Mouse (Mus musculus) embryonic stem cell, embryonic (primary cell): ENCODE measurements at regions not wholly inside any gene's neighbourhood (a gene's known extent, or its start where the extent isn't known, plus 50 kb on each side); places are given as distances from the start of the nearest gene placed in this dataset.

Experiments used
- CTCF ChIA-PET, 4 experiments: fragments of 300-600 bp in 2 of 4; fragments of 350-600 bp in 2 of 4; sonication (Branson Sonifier 250); formaldehyde crosslinking; loops; one replicate each; lab custom pipeline; 2022; ENCODE audit warnings: inconsistent platforms in 2 of 4; lab: Charles Lee
- POLR2A ChIA-PET, 4 experiments: fragments of 300-600 bp in 2 of 4; fragments of 350-600 bp in 2 of 4; sonication (Branson Sonifier 250); formaldehyde crosslinking; loops; one replicate each; lab custom pipeline; 2022; ENCODE audit warnings: antibody characterized with exemption in 4 of 4, inconsistent platforms in 1 of 4; lab: Charles Lee

DNA sequence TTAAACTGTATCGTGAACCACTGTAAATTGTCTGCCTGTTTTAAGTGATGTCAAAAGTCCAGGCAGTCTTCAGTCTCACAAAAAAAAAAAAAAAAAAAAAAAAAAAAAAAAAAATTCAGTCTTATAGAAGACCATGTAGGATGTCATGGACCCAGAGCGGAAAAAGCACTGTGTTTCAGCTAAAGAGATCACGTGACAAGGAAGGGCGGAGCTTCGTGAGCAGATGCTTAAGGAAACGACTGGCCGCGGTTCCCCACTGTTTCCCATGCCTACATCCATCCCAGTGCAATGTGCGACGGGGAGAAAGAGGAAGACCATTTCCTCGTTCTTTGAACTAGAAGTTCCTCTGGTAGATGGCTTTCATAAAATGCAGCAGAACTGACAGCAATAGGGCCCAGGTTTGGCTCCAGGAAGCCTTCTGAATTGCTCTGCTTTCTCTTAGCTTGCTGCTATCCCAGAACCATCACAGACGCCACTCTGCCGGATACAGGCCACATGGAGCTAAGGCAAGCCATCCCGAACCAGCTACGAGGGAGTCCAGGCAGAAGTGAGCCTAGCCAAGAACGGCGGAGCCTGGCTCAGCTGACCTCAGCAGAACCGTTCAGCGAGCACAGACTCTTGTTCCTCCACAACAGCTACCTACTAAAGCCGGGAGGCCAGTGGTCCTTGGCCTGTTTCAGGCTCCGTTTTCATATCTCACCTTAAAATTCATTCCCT lies 117.6 kb downstream of the Hlx start:
- CTCF ChIA-PET, result interaction anchor here in 1 of 4 experiments (0.6 to 1.1 kb wide), 3 partner anchors 126 to 1176 kb away, joined by 3 to 4 read pairs (median 3); no protein-coding TSS in a partner anchor
- POLR2A ChIA-PET, result interaction anchor here in 1 of 4 experiments (0.6 kb wide), 1 partner anchor 1098 kb away, joined by 3 read pairs; no protein-coding TSS in a partner anchor

DNA sequence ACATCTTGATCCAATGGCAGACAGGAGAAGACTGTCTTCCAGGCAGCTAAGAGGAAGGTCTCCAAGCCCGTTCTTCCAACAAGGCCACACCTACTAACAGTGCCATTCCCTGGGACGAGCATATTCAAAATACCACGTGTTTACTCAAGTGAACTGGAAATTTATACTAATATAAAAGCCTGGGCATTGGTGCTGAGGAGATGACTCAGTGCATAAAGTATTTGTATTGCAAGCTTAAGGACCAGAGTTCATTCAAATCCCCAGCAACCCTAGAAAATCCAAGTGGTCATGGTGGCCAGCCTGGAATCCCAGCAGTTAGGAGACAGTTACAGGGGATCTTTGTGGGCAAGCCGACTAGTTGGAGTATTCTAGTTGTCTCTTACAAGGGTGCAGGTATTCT lies 119.5 kb downstream of the Hlx start:
- POLR2A ChIA-PET, result no interaction called here
- CTCF ChIA-PET, result no interaction called here

- CTCF ChIA-PET, result no interaction called here
- POLR2A ChIA-PET, result interaction anchor here in 1 of 4 experiments (0.6 kb wide), 1 partner anchor 274 kb away, joined by 3 read pairs; no protein-coding TSS in a partner anchor
Observed at GRCm38 (mm10) chr1:184608938-184609337, 123.5 kb downstream of the Hlx start.

DNA sequence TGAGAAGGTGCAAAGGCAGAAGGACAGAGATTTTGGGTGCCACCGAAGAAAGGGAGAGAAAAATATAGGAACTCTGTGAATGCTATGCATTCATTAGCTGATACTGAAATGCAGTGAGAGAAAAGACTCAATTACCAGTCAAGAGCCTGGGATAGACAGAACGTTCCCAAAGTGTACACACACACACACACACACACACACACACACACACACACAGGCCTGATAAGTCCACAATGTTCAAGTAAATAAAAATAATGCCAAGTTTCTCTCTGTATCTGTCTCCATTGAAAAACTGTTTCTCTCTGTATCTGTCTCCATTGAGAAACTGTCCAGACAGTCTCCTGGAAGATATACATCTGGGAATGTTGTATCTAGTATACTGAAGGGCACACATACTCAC lies 124.1 kb downstream of the Hlx start:
- CTCF ChIA-PET, result interaction anchor here in 1 of 4 experiments (0.6 kb wide), 1 partner anchor 22 kb away, joined by 7 read pairs; no protein-coding TSS in a partner anchor
- POLR2A ChIA-PET, result interaction anchor here in 1 of 4 experiments (0.6 kb wide), 1 partner anchor 273 kb away, joined by 3 read pairs; no protein-coding TSS in a partner anchor

GRCm38 (mm10) chr1:184606541-184606940 lies 125.9 kb downstream of the Hlx start:
- POLR2A ChIA-PET, result no interaction called here
- CTCF ChIA-PET, result no interaction called here

GRCm38 (mm10) chr1:184605666-184606065 lies 126.8 kb downstream of the Hlx start:
- ChIA-PET POLR2A (no interaction called here), CTCF (no interaction called here)

- ChIA-PET POLR2A (no interaction called here), CTCF (interaction anchor here in 1 of 4 experiments (0.7 kb wide), 1 partner anchor 1528 kb away, joined by 3 read pairs; no protein-coding TSS in a partner anchor)
Observed at GRCm38 (mm10) chr1:184603136-184603535, 129.3 kb downstream of the Hlx start.

DNA sequence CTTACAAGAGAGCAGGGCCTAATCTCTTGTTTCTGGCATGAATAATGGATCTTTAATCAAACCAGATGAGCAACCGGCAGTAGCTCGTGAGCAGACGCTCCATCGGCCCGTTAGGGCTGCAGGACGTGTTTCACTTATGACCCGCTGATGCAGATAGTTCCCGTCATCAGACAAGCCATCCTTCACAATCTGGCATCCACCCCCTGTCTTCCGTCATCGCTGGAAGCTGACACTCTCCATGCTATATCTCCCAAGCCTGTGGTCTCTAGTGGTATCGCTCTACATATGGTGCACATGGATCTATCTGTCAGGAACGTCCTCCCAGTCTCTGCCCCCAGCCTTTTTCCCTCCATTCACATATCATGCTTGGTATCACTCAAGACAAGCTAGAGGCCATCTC lies 137.0 kb downstream of the Hlx start:
- POLR2A ChIA-PET, result interaction anchor here in 1 of 4 experiments (0.8 kb wide), 1 partner anchor 879 kb away, joined by 4 read pairs; no protein-coding TSS in a partner anchor
- CTCF ChIA-PET, result no interaction called here

GRCm38 (mm10) chr1:184590634-184591033 lies 141.8 kb downstream of the Hlx start:
- CTCF ChIA-PET, result no interaction called here
- POLR2A ChIA-PET, result no interaction called here

- ChIA-PET POLR2A (interaction anchor here in 1 of 4 experiments (0.5 kb wide), 1 partner anchor 57 kb away, joined by 3 read pairs; no protein-coding TSS in a partner anchor), CTCF (no interaction called here)
Observed at GRCm38 (mm10) chr1:184589277-184589676, 143.1 kb downstream of the Hlx start.

GRCm38 (mm10) chr1:184584505-184584874 lies 147.9 kb downstream of the Hlx start:
- POLR2A ChIA-PET, result no interaction called here
- CTCF ChIA-PET, result no interaction called here

GRCm38 (mm10) chr1:184583751-184584504 lies 148.5 kb downstream of the Hlx start:
- POLR2A ChIA-PET, result no interaction called here
- CTCF ChIA-PET, result no interaction called here

DNA sequence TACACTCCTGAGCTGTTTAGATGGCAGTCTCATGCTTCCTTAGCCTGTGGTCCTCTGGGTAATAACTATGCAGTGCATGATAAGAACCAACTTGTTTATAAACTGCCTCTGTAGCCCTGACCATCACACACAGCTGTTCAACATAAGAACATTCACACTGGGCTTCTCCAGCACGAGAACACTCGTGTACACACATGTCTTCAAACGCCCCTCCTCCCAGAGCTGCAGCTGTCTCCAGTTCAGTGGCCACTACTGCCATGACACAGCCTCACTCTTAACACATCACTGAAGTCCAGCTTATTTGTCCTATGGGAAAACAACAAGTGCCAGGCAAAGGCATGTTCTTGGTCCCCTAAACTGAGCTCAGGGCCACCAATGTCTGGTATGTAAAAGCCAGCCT lies 152.9 kb downstream of the Hlx start:
- ChIA-PET POLR2A (interaction anchor here in 2 of 4 experiments (0.5 to 1.4 kb wide), 3 partner anchors 47 to 616 kb away, joined by 4 to 6 read pairs (median 5); no protein-coding TSS in a partner anchor), CTCF (no interaction called here)

- ChIA-PET CTCF (interaction anchor here in 2 of 4 experiments (0.5 to 0.7 kb wide), 3 partner anchors 83 to 160 kb away, joined by 3 to 6 read pairs (median 3); no protein-coding TSS in a partner anchor), POLR2A (interaction anchor here in 1 of 4 experiments (0.6 kb wide), 1 partner anchor 156 kb away, joined by 3 read pairs; the partner anchor contains the start of gene Hlx)
Observed at GRCm38 (mm10) chr1:184576527-184576926, 155.9 kb downstream of the Hlx start.

DNA sequence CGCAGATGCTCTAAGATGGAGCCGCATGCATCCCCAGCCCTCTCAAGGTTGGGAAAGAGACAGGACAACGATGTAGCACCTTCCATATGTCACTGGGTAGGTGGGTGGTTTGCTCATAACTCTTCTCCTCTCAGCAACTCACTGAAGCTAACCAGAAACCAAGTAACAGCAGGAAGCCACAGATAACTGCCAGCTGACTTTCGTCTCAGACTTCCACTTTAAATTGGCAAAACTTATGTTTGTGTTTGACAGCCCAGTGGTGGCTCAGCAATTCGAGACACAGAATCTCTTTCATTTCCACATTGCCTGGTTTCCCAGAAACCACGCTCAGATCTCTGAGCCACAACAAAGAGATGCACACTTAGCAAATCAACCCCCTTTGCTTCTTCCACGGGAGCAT lies 159.1 kb downstream of the Hlx start:
- ChIA-PET POLR2A (no interaction called here), CTCF (no interaction called here)

DNA sequence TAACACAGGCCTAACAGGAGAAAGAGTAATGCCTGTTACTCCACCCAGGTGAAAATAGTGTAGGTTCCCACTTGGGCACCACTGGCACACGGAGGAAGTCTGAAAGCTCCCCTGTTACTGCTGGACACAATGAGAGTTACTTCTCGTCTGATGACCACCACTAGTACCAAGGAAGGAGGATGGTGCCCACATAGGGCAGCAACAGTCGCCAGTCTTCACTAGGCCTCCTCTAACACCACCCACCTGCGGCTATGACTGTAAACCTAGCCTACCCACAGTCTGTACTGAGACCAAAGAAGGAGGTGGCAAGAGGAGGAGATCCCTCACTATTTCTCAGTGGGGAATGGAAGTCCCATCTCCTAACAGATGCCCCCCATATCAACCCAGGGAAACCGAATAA lies 161.7 kb downstream of the Hlx start:
- ChIA-PET CTCF (no interaction called here), POLR2A (interaction anchor here in 1 of 4 experiments (0.6 kb wide), 1 partner anchor 1632 kb away, joined by 3 read pairs; no protein-coding TSS in a partner anchor)

DNA sequence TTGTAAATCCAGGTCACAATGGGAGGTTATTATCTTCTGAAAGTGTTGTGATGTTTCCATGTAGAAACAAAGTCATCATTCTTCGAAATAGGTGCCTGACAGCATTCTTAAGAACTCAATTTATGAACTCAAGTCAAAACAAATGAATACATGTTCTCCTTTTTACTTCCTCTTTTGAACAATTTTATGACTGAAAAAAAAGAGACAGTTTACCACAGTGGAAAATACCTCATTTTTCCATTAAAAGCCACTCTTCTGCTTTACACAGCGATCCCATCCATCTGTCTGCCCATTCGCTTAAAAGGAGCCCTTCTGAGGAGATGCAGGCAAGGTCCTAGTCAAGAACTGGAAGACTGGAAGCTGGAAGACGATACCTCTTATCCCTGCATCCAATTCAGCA lies 169.5 kb downstream of the Hlx start:
- ChIA-PET POLR2A (no interaction called here), CTCF (no interaction called here)

DNA sequence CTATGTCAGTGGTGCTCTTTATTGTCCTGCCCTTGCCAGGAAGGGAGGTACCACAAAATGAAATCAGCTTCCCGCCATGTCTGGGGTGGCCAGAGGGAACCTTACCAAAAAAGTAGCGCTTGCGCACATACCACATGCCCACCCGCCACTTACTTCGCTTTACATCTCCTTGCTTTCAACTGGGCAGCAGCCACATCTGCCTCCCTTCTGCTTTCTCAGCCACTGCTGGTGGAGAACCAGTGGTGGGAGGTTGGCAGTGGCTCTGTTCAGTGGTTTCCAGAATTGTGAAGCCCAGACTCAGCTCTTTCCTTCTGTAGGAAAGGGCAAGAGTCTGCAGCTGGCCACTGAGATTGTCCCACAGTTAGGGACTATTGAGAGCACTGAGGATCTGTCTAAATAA lies 170.2 kb downstream of the Hlx start:
- POLR2A ChIA-PET, result interaction anchor here in 1 of 4 experiments (0.6 kb wide), 1 partner anchor 14 kb away, joined by 3 read pairs; no protein-coding TSS in a partner anchor
- CTCF ChIA-PET, result interaction anchor here in 1 of 4 experiments (1.0 kb wide), 1 partner anchor 230 kb away, joined by 3 read pairs; no protein-coding TSS in a partner anchor

DNA sequence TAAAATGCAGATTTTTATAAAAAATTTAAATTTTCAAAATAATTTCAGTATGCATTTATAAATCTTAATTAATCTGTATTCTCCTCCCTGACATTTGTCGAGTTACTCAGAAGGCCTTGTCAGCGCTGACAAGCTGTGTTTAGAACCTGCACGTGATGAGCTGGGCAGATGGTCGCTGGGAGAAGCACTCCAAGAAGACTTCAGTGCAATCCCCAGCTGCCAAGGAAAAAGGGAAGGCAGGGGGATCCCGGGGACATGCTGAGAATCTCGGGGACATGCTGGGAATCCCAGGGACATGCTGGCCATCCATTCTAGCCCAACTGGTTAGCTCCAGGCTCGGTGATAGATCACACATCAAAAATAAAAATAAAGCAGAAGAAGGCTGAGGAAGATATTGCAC lies 172.9 kb downstream of the Hlx start:
- CTCF ChIA-PET, result no interaction called here
- POLR2A ChIA-PET, result no interaction called here
